Mouse (Mus musculus) inflammation-experienced regulatory T-cells, adult 6 months (primary cell): Measurements from ENCODE around the gene Kalrn. TPM values are rescaled to one million over a fixed set of nuclear protein-coding genes. Genes with fewer than 3 reads are reported as not detected.

Experiments used
- ATAC-seq: one replicate; pipeline ENCODE4 v1.8.0; 2017
- polyA plus RNA-seq, 3 experiments: library from polyadenylated mRNA; unstranded; fragments of 100-300 nt; shearing (Covaris generic); gene quantifications; one replicate each; pipeline ENCODE4 v1.2.1; 2017

The Kalrn gene
- polyA plus RNA-seq, 3 experiments from 2014 or later, result 0.21 TPM; not detected in 2

- ATAC-seq, result no peak
Measured at GRCm38 (mm10) chr16:34029790-34030189, 543.5 kb downstream of the Kalrn start.

- ATAC-seq, result no peak
Measured at GRCm38 (mm10) chr16:34017241-34017640, 556.1 kb downstream of the Kalrn start.

GRCm38 (mm10) chr16:34011991-34012845 is 561.1 kb downstream of the Kalrn start:
- no peak for ATAC-seq

- no peak for ATAC-seq
Measured at GRCm38 (mm10) chr16:34009567-34009966, 563.8 kb downstream of the Kalrn start.

GRCm38 (mm10) chr16:34005986-34006385 is 567.3 kb downstream of the Kalrn start:
- ATAC-seq, result no peak

GRCm38 (mm10) chr16:34004128-34004578 is 569.2 kb downstream of the Kalrn start:
- no peak for ATAC-seq

GRCm38 (mm10) chr16:34003566-34004127 is 569.7 kb downstream of the Kalrn start:
- ATAC-seq, result no peak

- ATAC-seq, result no peak
Measured at GRCm38 (mm10) chr16:34000715-34001114, 572.6 kb downstream of the Kalrn start.

GRCm38 (mm10) chr16:33999388-33999787 is 573.9 kb downstream of the Kalrn start:
- ATAC-seq, result no peak

- no peak for ATAC-seq
Measured at GRCm38 (mm10) chr16:33998011-33998410, 575.3 kb downstream of the Kalrn start.

GRCm38 (mm10) chr16:33996030-33996429 is 577.3 kb downstream of the Kalrn start:
- ATAC-seq, result peak; percentile 54

- no peak for ATAC-seq
Measured at GRCm38 (mm10) chr16:33995496-33995895, 577.8 kb downstream of the Kalrn start.

GRCm38 (mm10) chr16:33994321-33994720 is 579.0 kb downstream of the Kalrn start:
- ATAC-seq, result no peak

GRCm38 (mm10) chr16:33990712-33991111 is 582.6 kb downstream of the Kalrn start:
- no peak for ATAC-seq

- no peak for ATAC-seq
Measured at GRCm38 (mm10) chr16:33989106-33989505, 584.2 kb downstream of the Kalrn start.

- peak; percentile 71 for ATAC-seq
Measured at GRCm38 (mm10) chr16:33988358-33989012, 584.8 kb downstream of the Kalrn start.

- ATAC-seq, result no peak
Measured at GRCm38 (mm10) chr16:33986993-33987392, 586.3 kb downstream of the Kalrn start.

- no peak for ATAC-seq
Measured at GRCm38 (mm10) chr16:33985372-33985771, 588.0 kb downstream of the Kalrn start.

- no peak for ATAC-seq
Measured at GRCm38 (mm10) chr16:33983712-33984111, 589.6 kb downstream of the Kalrn start.

- no peak for ATAC-seq
Measured at GRCm38 (mm10) chr16:33979855-33980254, 593.5 kb downstream of the Kalrn start.

- ATAC-seq, result peak; percentile 2
Measured at GRCm38 (mm10) chr16:33967283-33967640, 606.1 kb downstream of the Kalrn start.

GRCm38 (mm10) chr16:33966538-33967282 is 606.6 kb downstream of the Kalrn start, which contains the start of gene Umps:
Gene Umps (minus strand): TSS chr16:33967038.
- peak; percentile 90 for ATAC-seq
